21 mouse cellular contexts compared by ENCODE assay signal in genomic region chr2:76058661-76059467, GRCm38 (mm10).
DNase-seq lines count a peak whose midpoint lies in the region; ATAC-seq and TF ChIP-seq lines count a peak whose summit lies in the region.
"Had no signal": no experiment of that assay in that cellular context is flagged by ENCODE, and none has a peak within 500 bp of the region (broad histone marks: within the 10 kb centered on the region; RNA-seq: fewer than 3 reads in every experiment).

No protein-coding gene starts in this region.

- H3K9ac ChIP-seq in lung, embryonic 16.5 days (ENCODE audit: low read length), result no peak overlapping the region
- H3K9ac ChIP-seq in limb, embryonic 12.5 days (replicated peaks), result no peak overlapping the region
- H3K9ac ChIP-seq: heart, embryonic 13.5 days; neural tube, embryonic 12.5 days had no signal

- DNase-seq in embryo, embryonic 10 days (ENCODE audit: low spot score), result peak; percentile 58
- DNase-seq in embryo, embryonic 11 days, result no peak
- no peak for DNase-seq in lung, postnatal 36 days
- DNase-seq in Muller cell, postnatal 12 days (ENCODE audit: inconsistent ontology term), result peak; percentile 28
- no peak for DNase-seq in thymus, postnatal 14 days
- DNase-seq in kidney, adult 2 months, result no peak
- DNase-seq: adrenal gland, adult 8-10 months; cerebellum, adult 8-10 months; gastrocnemius, postnatal 10 days; heart, adult 11 months; kidney, adult 9 months; kidney, postnatal 36 days; liver; thymus, postnatal 36 days had no signal

- WGBS in lung, embryonic 16.5 days, result 51% methylated on average over 13 of the region's 13 CpGs
- WGBS in limb, embryonic 12.5 days, result 55% methylated on average over 13 of the region's 13 CpGs
- 79% methylated on average over 13 of the region's 13 CpGs for WGBS in kidney, adult 2 months

- H3K4me3 ChIP-seq in lung, embryonic 16.5 days (ENCODE audit: low read length), result no peak overlapping the region
- H3K4me3 ChIP-seq in limb, embryonic 12.5 days (replicated peaks), result no peak overlapping the region
- no peak overlapping the region for H3K4me3 ChIP-seq in kidney, adult 2 months (ENCODE audit: insufficient read depth, low read depth, low read length)
- H3K4me3 ChIP-seq: heart, embryonic 13.5 days; megakaryocyte, embryonic 14.5 days; neural tube, embryonic 12.5 days had no signal

- peak; percentile 55 for ATAC-seq in lung, embryonic 16.5 days (ENCODE audit: low read depth)
- ATAC-seq in limb, embryonic 12.5 days (ENCODE audit: insufficient number of reproducible peaks, insufficient read depth, low FRiP score, low TSS enrichment, low read depth), result no peak
- ATAC-seq: inflammation-experienced regulatory T-cells, adult 6 months; Patski had no signal

- H3K4me2 ChIP-seq in lung, embryonic 16.5 days (ENCODE audit: low read depth, low read length), result no peak overlapping the region
- no peak overlapping the region for H3K4me2 ChIP-seq in limb, embryonic 12.5 days
- H3K4me2 ChIP-seq: heart, embryonic 13.5 days; neural tube, embryonic 12.5 days had no signal

- H3K27ac ChIP-seq in lung, embryonic 16.5 days (ENCODE audit: low read length), result no peak overlapping the region
- H3K27ac ChIP-seq in limb, embryonic 12.5 days, result peak overlapping the region; percentile 90
- no peak overlapping the region for H3K27ac ChIP-seq in kidney, adult 2 months (ENCODE audit: insufficient read depth, low read depth, low read length)
- H3K27ac ChIP-seq: heart, embryonic 13.5 days; neural tube, embryonic 12.5 days had no signal

- H3K4me1 ChIP-seq in lung, embryonic 16.5 days (replicated peaks; ENCODE audit: control insufficient read depth, insufficient read depth, low read length), result no peaks in the 10 kb centered on the region; the same call in 1 of the 2 replicates
- H3K4me1 ChIP-seq in limb, embryonic 12.5 days (replicated peaks), result peaks cover 38% of the 10 kb centered on the region
- H3K4me1 ChIP-seq in kidney, adult 2 months (ENCODE audit: control insufficient read depth, insufficient read depth, low read length), result no peaks in the 10 kb centered on the region
- H3K4me1 ChIP-seq: megakaryocyte, embryonic 14.5 days had no signal

- H3K27me3 ChIP-seq in lung, embryonic 16.5 days (ENCODE audit: control insufficient read depth, insufficient read depth, low read depth, low read length), result no peaks in the 10 kb centered on the region
- no peaks in the 10 kb centered on the region for H3K27me3 ChIP-seq in limb, embryonic 12.5 days
- no peaks in the 10 kb centered on the region for H3K27me3 ChIP-seq in kidney, adult 2 months (replicated peaks; ENCODE audit: control insufficient read depth, insufficient read depth, low read length)
- H3K27me3 ChIP-seq: heart, embryonic 13.5 days; neural tube, embryonic 12.5 days had no signal

- no peak for TF ChIP-seq POLR2A in kidney, adult 2 months (IDR thresholded peaks at IDR 0.05; ENCODE audit: low read depth, low read length)

- no peak for TF ChIP-seq CTCF in kidney, adult 2 months (conservative IDR thresholded peaks at IDR 0.05; ENCODE audit: insufficient read depth, insufficient read length, low read depth, low read length)

- no peaks in the 10 kb centered on the region for H3K36me3 ChIP-seq in lung, embryonic 16.5 days (ENCODE audit: control insufficient read depth, insufficient read depth, low read length)
- no peaks in the 10 kb centered on the region for H3K36me3 ChIP-seq in limb, embryonic 12.5 days
- H3K36me3 ChIP-seq in kidney, adult 2 months (ENCODE audit: control insufficient read depth, insufficient read depth, low read length), result no peaks in the 10 kb centered on the region
- H3K36me3 ChIP-seq: heart, embryonic 13.5 days; neural tube, embryonic 12.5 days had no signal

- no peaks in the 10 kb centered on the region for H3K9me3 ChIP-seq in lung, embryonic 16.5 days (ENCODE audit: control insufficient read depth, low read length)
- no peaks in the 10 kb centered on the region for H3K9me3 ChIP-seq in limb, embryonic 12.5 days
- H3K9me3 ChIP-seq: heart, embryonic 13.5 days; megakaryocyte, embryonic 14.5 days; neural tube, embryonic 12.5 days had no signal

Comparison
In these comparisons a context has a peak if more than half of its experiments do, and no peak if none do; other contexts are left out.
1. DNase-seq: peak in embryo, embryonic 10 days (single experiment) and Muller cell, postnatal 12 days (single experiment); none in embryo, embryonic 11 days (single experiment), lung, postnatal 36 days (single experiment), thymus, postnatal 14 days (single experiment) and kidney, adult 2 months (single experiment).